Mouse (Mus musculus) kidney, adult 2 months (tissue): ENCODE data around the gene Smco3.

ENCODE experiments used
- CTCF ChIP-seq: fragments of 200-500 bp; conservative IDR thresholded peaks from 2 replicates; pipeline ENCODE4 v1.5.1; 2011; ENCODE audit warnings: low read depth, mild to moderate bottlenecking, control low read depth, low read length, moderate library complexity, mixed read lengths; ENCODE audit not compliant: insufficient read depth, insufficient read length
- POLR2A ChIP-seq: fragments of 200-500 bp; IDR thresholded peaks from one replicate; pipeline ENCODE4 v1.6.1; 2011; ENCODE audit warnings: low read depth, low read length, control low read depth

GRCm38 (mm10) chr6:136792884-136793758 lies 42.1 kb downstream of the Smco3 start:
- TF ChIP-seq CTCF, result no peak
- TF ChIP-seq POLR2A, result no peak
